Mouse (Mus musculus) MEL (cell line): Measurements from ENCODE around the gene Gid4. TPM values are rescaled to one million over a fixed set of nuclear protein-coding genes. Genes with fewer than 3 reads are reported as not detected.

Experiments
- DNase-seq: peaks from one replicate; pipeline ENCODE4 v3.0.0; 2011; ENCODE audit warnings: low read depth, low spot score
- H3K27ac ChIP-seq: 2 replicates; pipeline ENCODE4 v1.5.1; 2012; ENCODE audit warnings: low read depth, mild to moderate bottlenecking, control low read depth, low read length, moderate library complexity; ENCODE audit not compliant: control insufficient read depth
- H3K27me3 ChIP-seq, 2 experiments: fragments of 150-350 bp in 1 of 2; sonication (generic) in 1 of 2; 2 replicates each; pipeline ENCODE4 v1.6.1; 2012; ENCODE audit warnings: low read length in 2 of 2, mild to moderate bottlenecking in 2 of 2, improper control_type of control experiment in 1 of 2, moderate library complexity in 1 of 2; ENCODE audit not compliant: insufficient read depth in 2 of 2, control insufficient read depth in 1 of 2
- H3K36me3 ChIP-seq, 2 experiments: 2 replicates each; pipeline ENCODE4 v1.6.1; 2012 to 2014; ENCODE audit warnings: low read length in 2 of 2, improper control_type of control experiment in 1 of 2, inconsistent platforms in 1 of 2, mild to moderate bottlenecking in 1 of 2; ENCODE audit not compliant: insufficient read depth in 2 of 2, control insufficient read depth in 1 of 2
- H3K4me1 ChIP-seq, 2 experiments: fragments of 150-350 bp in 1 of 2; sonication (generic) in 1 of 2; 2 replicates each; pipeline ENCODE4 v1.6.1; 2012; ENCODE audit warnings: low read length in 2 of 2, improper control_type of control experiment in 1 of 2, mild to moderate bottlenecking in 1 of 2; ENCODE audit not compliant: insufficient read depth in 2 of 2, control insufficient read depth in 1 of 2
- H3K4me3 ChIP-seq, 2 experiments: fragments of 150-350 bp in 1 of 2; sonication (generic) in 1 of 2; 2 replicates each; pipeline ENCODE4 v1.5.1; 2012; ENCODE audit warnings: low read depth in 2 of 2, low read length in 2 of 2, mild to moderate bottlenecking in 2 of 2, moderate library complexity in 2 of 2, control low read depth in 1 of 2, improper control_type of control experiment in 1 of 2; ENCODE audit not compliant: control insufficient read depth in 1 of 2, insufficient read depth in 1 of 2
- H3K79me2 ChIP-seq: 2 replicates; pipeline ENCODE4 v1.6.1; 2012; ENCODE audit warnings: mild to moderate bottlenecking, low read length, moderate library complexity; ENCODE audit not compliant: control insufficient read depth, poor library complexity, insufficient read depth
- H3K9ac ChIP-seq: 2 replicates; pipeline ENCODE4 v1.6.1; 2012; ENCODE audit warnings: low read depth, mild to moderate bottlenecking, control low read depth, low read length, moderate library complexity; ENCODE audit not compliant: control insufficient read depth, poor library complexity, severe bottlenecking
- H3K9me3 ChIP-seq: fragments of 150-350 bp; sonication (generic); replicated peaks from 2 replicates; pipeline ENCODE4 v1.6.1; 2012; ENCODE audit warnings: mild to moderate bottlenecking, low read length, improper control_type of control experiment, moderate library complexity; ENCODE audit not compliant: insufficient read depth
- BHLHE40 ChIP-seq: IDR thresholded peaks from 2 replicates; pipeline ENCODE4 v1.6.1; 2012; ENCODE audit warnings: low read depth, mild to moderate bottlenecking, inconsistent platforms, low read length, improper control_type of control experiment, borderline replicate concordance
- CHD1 ChIP-seq: IDR thresholded peaks from 2 replicates; pipeline ENCODE4 v1.6.1; 2012; ENCODE audit warnings: low read depth, mild to moderate bottlenecking, inconsistent platforms, low read length, improper control_type of control experiment
- CHD2 ChIP-seq: IDR thresholded peaks from 2 replicates; pipeline ENCODE4 v1.6.1; 2011; ENCODE audit warnings: low read length, improper control_type of control experiment
- CTCF ChIP-seq, 3 experiments: IDR thresholded peaks in 2 of 3; conservative IDR thresholded peaks in 1 of 3; 2 replicates each; pipeline ENCODE4 v1.5.1; 2011 to 2012; ENCODE audit warnings: low read length in 3 of 3, low read depth in 2 of 3, mild to moderate bottlenecking in 2 of 3, improper control_type of control experiment in 1 of 3, inconsistent platforms in 1 of 3, mixed read lengths in 1 of 3, moderate library complexity in 1 of 3; ENCODE audit not compliant: control insufficient read depth in 1 of 3, insufficient read depth in 1 of 3, poor library complexity in 1 of 3, severe bottlenecking in 1 of 3
- E2F4 ChIP-seq: IDR thresholded peaks from 2 replicates; pipeline ENCODE4 v1.6.1; 2011; ENCODE audit warnings: low read depth, low read length, improper control_type of control experiment, borderline replicate concordance
- GABPA ChIP-seq: IDR thresholded peaks from 2 replicates; pipeline ENCODE4 v1.6.1; 2012; ENCODE audit warnings: low read depth, mild to moderate bottlenecking, inconsistent platforms, low read length, improper control_type of control experiment, moderate library complexity
- GATA1 ChIP-seq: IDR thresholded peaks from 2 replicates; pipeline ENCODE4 v1.6.1; 2011; ENCODE audit warnings: low read depth, low read length, improper control_type of control experiment
- HCFC1 ChIP-seq: IDR thresholded peaks from 2 replicates; pipeline ENCODE4 v1.6.1; 2012; ENCODE audit warnings: low read depth, mild to moderate bottlenecking, inconsistent platforms, low read length, improper control_type of control experiment, moderate library complexity
- KAT2A ChIP-seq: conservative IDR thresholded peaks from 2 replicates; pipeline ENCODE4 v1.6.1; 2012; ENCODE audit warnings: low read depth, low read length, improper control_type of control experiment, inconsistent platforms
- MAX ChIP-seq: IDR thresholded peaks from 2 replicates; pipeline ENCODE4 v1.6.1; 2011; ENCODE audit warnings: low read length, improper control_type of control experiment
- MAZ ChIP-seq: IDR thresholded peaks from 2 replicates; pipeline ENCODE4 v1.6.1; 2012; ENCODE audit warnings: low read depth, mild to moderate bottlenecking, inconsistent platforms, low read length, improper control_type of control experiment
- MXI1 ChIP-seq: IDR thresholded peaks from 2 replicates; pipeline ENCODE4 v1.6.1; 2011; ENCODE audit warnings: mild to moderate bottlenecking, low read depth, low read length, improper control_type of control experiment
- MYB ChIP-seq: IDR thresholded peaks from 2 replicates; pipeline ENCODE4 v1.6.1; 2011; ENCODE audit warnings: mild to moderate bottlenecking, low read depth, low read length, improper control_type of control experiment
- MYC ChIP-seq: IDR thresholded peaks from 2 replicates; pipeline ENCODE4 v1.6.1; 2011; ENCODE audit warnings: low read depth, mild to moderate bottlenecking, low read length, improper control_type of control experiment, moderate library complexity
- NELFE ChIP-seq: IDR thresholded peaks from 2 replicates; pipeline ENCODE4 v1.6.1; 2011; ENCODE audit warnings: low read depth, low read length, improper control_type of control experiment
- NRF1 ChIP-seq: IDR thresholded peaks from 2 replicates; pipeline ENCODE4 v1.6.1; 2014; ENCODE audit warnings: low read depth, mild to moderate bottlenecking, inconsistent platforms, low read length, improper control_type of control experiment, moderate library complexity; ENCODE audit not compliant: poor library complexity, insufficient read depth, severe bottlenecking
- POLR2AphosphoS2 ChIP-seq: IDR thresholded peaks from 2 replicates; pipeline ENCODE4 v1.6.1; 2011; ENCODE audit warnings: low read length, improper control_type of control experiment
- RAD21 ChIP-seq: IDR thresholded peaks from 2 replicates; pipeline ENCODE4 v1.6.1; 2011; ENCODE audit warnings: mild to moderate bottlenecking, low read depth, low read length, improper control_type of control experiment
- TAL1 ChIP-seq: IDR thresholded peaks from 2 replicates; pipeline ENCODE4 v1.6.1; 2012; ENCODE audit warnings: mild to moderate bottlenecking, inconsistent platforms, low read length, moderate library complexity, mixed read lengths
- TBP ChIP-seq: IDR thresholded peaks from 2 replicates; pipeline ENCODE4 v1.8.0; 2011; ENCODE audit warnings: low read depth, low read length, improper control_type of control experiment
- UBTF ChIP-seq: IDR thresholded peaks from 2 replicates; pipeline ENCODE4 v1.6.1; 2012; ENCODE audit warnings: low read depth, mild to moderate bottlenecking, inconsistent platforms, low read length, improper control_type of control experiment, moderate library complexity, borderline replicate concordance; ENCODE audit not compliant: insufficient read depth
- USF1 ChIP-seq: IDR thresholded peaks from 2 replicates; pipeline ENCODE4 v1.6.1; 2014; ENCODE audit warnings: low read depth, mild to moderate bottlenecking, inconsistent platforms, low read length, improper control_type of control experiment, moderate library complexity
- polyA plus RNA-seq, 2 experiments: library from polyadenylated mRNA; stranded (reverse) in 1 of 2; unstranded in 1 of 2; fragments of >175 nt in 1 of 2; fragments of >200 nt in 1 of 2; gene quantifications; 2 replicates each; pipeline versions ENCODE4 v1.2.1 to v1.2.4; 2012; ENCODE audit warnings: low replicate concordance in 2 of 2, low read depth in 1 of 2; ENCODE audit not compliant: insufficient read length in 2 of 2, insufficient read depth in 1 of 2, missing spikeins in 1 of 2
- total RNA-seq: library from RNA; depleted of rRNA; stranded (reverse); fragments of 300-350 nt; gene quantifications from 2 replicates; pipeline ENCODE4 v1.2.3, GENCODE M21; 2012

The Gid4 gene
- total and polyA plus RNA-seq, 3 experiments, result 25.3 to 114 (median 28.6) TPM

- Histone ChIP-seq H3K4me1 (no peaks in the 10 kb centered on the region), H3K4me3 (no peak overlapping the region), H3K36me3 (no peaks in the 10 kb centered on the region), H3K27me3 (no peaks in the 10 kb centered on the region; a peak in 1 of 4 replicates), H3K9ac (no peak overlapping the region), H3K27ac (no peak overlapping the region), H3K9me3 (no peaks in the 10 kb centered on the region), H3K79me2 (no peaks in the 10 kb centered on the region)
- no peak for TF ChIP-seq KAT2A
- no peak for TF ChIP-seq MYC
- TF ChIP-seq HCFC1, result no peak
- no peak for TF ChIP-seq UBTF
- no peak for TF ChIP-seq TBP
- no peak for TF ChIP-seq GABPA
- TF ChIP-seq NRF1, result no peak
- no peak for TF ChIP-seq TAL1
- TF ChIP-seq MYB, result no peak
- no peak for TF ChIP-seq USF1
- no peak for TF ChIP-seq CTCF (IDR thresholded peaks at IDR 0.05 in 2 of 3, conservative IDR thresholded peaks at IDR 0.05 in 1 of 3; ENCODE audit: control insufficient read depth in 1 of 3, insufficient read depth in 1 of 3, low read depth in 2 of 3, low read length in 3 of 3, poor library complexity in 1 of 3, severe bottlenecking in 1 of 3)
- DNase-seq, result no peak
These were observed 29.0 kb upstream of the Gid4 start for GRCm38 (mm10) chr11:60387944-60388343.

- Histone ChIP-seq H3K9me3 (no peaks in the 10 kb centered on the region), H3K4me3 (no peak overlapping the region), H3K9ac (no peak overlapping the region), H3K79me2 (no peaks in the 10 kb centered on the region), H3K27me3 (no peaks in the 10 kb centered on the region; a peak in 1 of 4 replicates), H3K36me3 (no peaks in the 10 kb centered on the region), H3K4me1 (no peaks in the 10 kb centered on the region), H3K27ac (no peak overlapping the region)
- no peak for DNase-seq
- TF ChIP-seq GATA1 (no peak), E2F4 (no peak), NELFE (no peak), MAX (no peak), TAL1 (no peak), KAT2A (no peak), MAZ (no peak), CHD1 (no peak), RAD21 (no peak), CHD2 (no peak), POLR2AphosphoS2 (no peak), BHLHE40 (no peak), MXI1 (no peak)
These were observed 25.6 kb upstream of the Gid4 start for GRCm38 (mm10) chr11:60391346-60391745.
